Mouse (Mus musculus) liver, postnatal 0 days (tissue): ENCODE measurements around the gene Gm44805. TPM values are rescaled to one million over a fixed set of nuclear protein-coding genes. Genes with fewer than 3 reads are reported as not detected.

Experiments used
- ATAC-seq: fragments of 200-750 bp; cut with Nextera tagmentation; 2 replicates; pipeline ENCODE4 v1.8.0; 2017; ENCODE audit warnings: mild to moderate bottlenecking, moderate library complexity
- DNase-seq: peaks from one replicate; pipeline ENCODE4 v3.0.0-alpha.2; 2016
- H3K27ac ChIP-seq: fragments of 300-500 bp; sonication (generic); 2 replicates; pipeline ENCODE4 v1.5.1; 2014; ENCODE audit warnings: antibody characterized with exemption, moderate library complexity, mild to moderate bottlenecking, low read depth
- H3K27me3 ChIP-seq: fragments of 300-500 bp; sonication (generic); 2 replicates; pipeline ENCODE4 v1.6.1; 2014; ENCODE audit warnings: low read length, control low read depth, mixed read lengths; ENCODE audit not compliant: insufficient read depth
- H3K36me3 ChIP-seq: fragments of 300-500 bp; sonication (generic); replicated peaks from 2 replicates; pipeline ENCODE4 v1.6.1; 2014; ENCODE audit warnings: mild to moderate bottlenecking, control low read depth, low read length, moderate library complexity, mixed read lengths; ENCODE audit not compliant: insufficient read depth
- H3K4me1 ChIP-seq: fragments of 300-500 bp; sonication (generic); 2 replicates; pipeline ENCODE4 v1.6.1; 2014; ENCODE audit warnings: antibody characterized with exemption, mild to moderate bottlenecking, control low read depth; ENCODE audit not compliant: insufficient read depth
- H3K4me2 ChIP-seq: fragments of 300-500 bp; sonication (generic); 2 replicates; pipeline ENCODE4 v1.6.1; 2014; ENCODE audit warnings: low read depth, mild to moderate bottlenecking, low read length, moderate library complexity, mixed read lengths
- H3K4me3 ChIP-seq: fragments of 300-500 bp; sonication (generic); 2 replicates; pipeline ENCODE4 v1.5.1; 2014; ENCODE audit warnings: low read depth, low read length
- H3K9ac ChIP-seq: fragments of 300-500 bp; sonication (generic); replicated peaks from 2 replicates; pipeline ENCODE4 v1.6.1; 2014; ENCODE audit warnings: mild to moderate bottlenecking, moderate library complexity
- H3K9me3 ChIP-seq: fragments of 300-500 bp; sonication (generic); 2 replicates; pipeline ENCODE4 v1.6.1; 2016; ENCODE audit warnings: mild to moderate bottlenecking, control low read depth, low read length, mixed read lengths
- CTCF ChIP-seq: sonication (generic); IDR thresholded peaks from 2 replicates; pipeline ENCODE4 v1.5.1; 2016; ENCODE audit warnings: antibody characterized with exemption, low read depth
- EP300 ChIP-seq: IDR thresholded peaks from 2 replicates; pipeline ENCODE4 v1.6.1; 2016; ENCODE audit warnings: antibody characterized with exemption, low read depth, mild to moderate bottlenecking
- WGBS: fragments of 180-500 bp; shearing (Covaris S2); extraction: QIAGEN DNeasy Blood & Tissue Kit; methylation state at CpG from one replicate; pipeline ENCODE4 v1.1.7; 2014; ENCODE audit not compliant: insufficient replicate concordance; 5-methylcytosine and 5-hydroxymethylcytosine counted together
- polyA plus RNA-seq: library from polyadenylated mRNA; unstranded; fragments of >200 nt; fragmentation: Nextera tagmentation; extraction: Ambion mirVana; gene quantifications from 2 replicates; pipeline ENCODE4 v1.2.1, GENCODE M21; 2015

Gm44805 gene
- polyA plus RNA-seq, 1 experiment from 2014 or later: 187 TPM

DNA sequence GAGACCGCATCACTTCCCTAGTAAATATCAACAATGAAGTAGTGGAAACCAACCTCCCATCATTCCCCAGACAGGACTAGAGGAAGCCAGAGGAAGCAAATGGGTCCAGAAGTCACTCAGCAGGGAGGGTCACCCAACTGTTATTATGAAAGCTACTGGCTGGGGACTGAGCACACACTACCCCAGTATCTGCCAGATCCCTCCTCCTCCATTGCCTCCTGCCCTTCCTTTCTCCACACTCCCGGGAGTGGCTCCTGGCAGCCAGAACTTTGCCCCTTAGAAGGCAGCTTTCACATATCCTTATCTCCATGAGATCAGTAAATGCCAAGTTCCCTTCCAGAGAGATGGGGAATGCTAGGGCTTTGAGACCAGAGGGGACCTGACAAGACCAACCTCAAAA lies 57.8 kb downstream of the Gm44805 start:
- H3K27ac ChIP-seq: no peak overlapping the region
- DNase-seq (no peak), ATAC-seq (no peak)
- 69% methylated on average over 2 of the region's 2 CpGs for WGBS
- no peak overlapping the region for H3K9ac ChIP-seq
- peaks cover 13% of the 10 kb centered on the region for H3K4me1 ChIP-seq
- no peak for TF ChIP-seq CTCF
- no peak for TF ChIP-seq EP300
- no peak overlapping the region for H3K4me3 ChIP-seq
- no peaks in the 10 kb centered on the region for H3K36me3 ChIP-seq
- H3K27me3 ChIP-seq: 0 out of 2 replicates have a peak, but pooled peaks cover 3% of the 10 kb centered on the region
- H3K4me2 ChIP-seq: no peak overlapping the region
- no peaks in the 10 kb centered on the region for H3K9me3 ChIP-seq

DNA sequence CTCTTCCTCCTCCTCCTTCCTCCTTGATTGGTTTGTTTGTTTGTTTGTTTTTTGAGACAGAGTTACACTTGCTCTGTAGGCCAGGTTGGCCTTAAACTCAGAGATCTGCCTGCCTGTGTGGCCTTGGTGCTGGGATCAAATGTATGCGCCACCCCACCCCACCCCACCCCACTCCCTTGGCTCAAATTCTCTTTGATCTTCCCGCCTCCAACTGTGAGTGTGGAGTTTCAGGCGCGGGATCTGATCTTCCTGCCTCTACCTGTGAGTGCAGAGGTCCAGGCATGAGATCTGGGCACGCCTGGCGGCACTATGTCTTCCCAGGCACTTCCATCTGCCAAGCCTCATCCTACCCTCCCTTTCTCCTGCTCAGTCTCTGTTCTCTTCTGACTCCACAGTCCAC lies 59.0 kb downstream of the Gm44805 start:
- H3K36me3 ChIP-seq: no peaks in the 10 kb centered on the region
- no peak overlapping the region for H3K9ac ChIP-seq
- 0 out of 2 replicates have a peak, but pooled peaks cover 3% of the 10 kb centered on the region for H3K27me3 ChIP-seq
- H3K4me2 ChIP-seq: no peak overlapping the region
- no peak overlapping the region for H3K27ac ChIP-seq
- 57% methylated on average over 6 of the region's 6 CpGs for WGBS
- H3K4me1 ChIP-seq: peaks cover 4% of the 10 kb centered on the region
- no peak overlapping the region for H3K4me3 ChIP-seq
- DNase-seq (no peak), ATAC-seq (no peak)
- no peak for TF ChIP-seq EP300
- TF ChIP-seq CTCF: no peak
- no peaks in the 10 kb centered on the region for H3K9me3 ChIP-seq

Other genes with a start within 250 kb of the Gm44805 start
- 1.8 and 2.0 TPM in 2 replicates for gene Mark4, start 222.6 kb downstream of the Gm44805 start, polyA plus RNA-seq
- gene Exoc3l2, start 218.1 kb downstream of the Gm44805 start, polyA plus RNA-seq: 1.1 and 1.7 TPM in 2 replicates
- gene Bloc1s3, start 173.1 kb downstream of the Gm44805 start, polyA plus RNA-seq: 0.94 and 1.1 TPM in 2 replicates
- gene Trappc6a, start 173.0 kb downstream of the Gm44805 start, polyA plus RNA-seq: 51.6 and 52.5 TPM in 2 replicates
- not detected in 2 replicates for gene Nkpd1, start 163.6 kb downstream of the Gm44805 start, polyA plus RNA-seq
- 8.1 and 8.3 TPM in 2 replicates for gene Ppp1r37, start 118.3 kb downstream of the Gm44805 start, polyA plus RNA-seq
- gene Zfp296, start 104.1 kb downstream of the Gm44805 start, polyA plus RNA-seq: 0.89 and 1.2 TPM in 2 replicates
- 61.7 and 66.9 TPM in 2 replicates for gene Gemin7, start 103.8 kb downstream of the Gm44805 start, polyA plus RNA-seq
- 7.6 and 8.1 TPM in 2 replicates for gene Clasrp, start 76.9 kb downstream of the Gm44805 start, polyA plus RNA-seq
- 2.2 and 2.3 TPM in 2 replicates for gene Relb, start 52.0 kb downstream of the Gm44805 start, polyA plus RNA-seq
- 40.3 and 44.4 TPM in 2 replicates for gene Clptm1, start 16.4 kb downstream of the Gm44805 start, polyA plus RNA-seq
- gene Apoc2, start 3.5 kb downstream of the Gm44805 start, polyA plus RNA-seq: 2,864 and 3,070 TPM in 2 replicates
- gene Apoc4, start 56 bp upstream of the Gm44805 start, polyA plus RNA-seq: 2,808 and 2,914 TPM in 2 replicates
- gene Apoc1, start 11.2 kb upstream of the Gm44805 start, polyA plus RNA-seq: 5,234 and 5,457 TPM in 2 replicates
- gene Apoe, start 17.8 kb upstream of the Gm44805 start, polyA plus RNA-seq: 20,006 and 20,209 TPM in 2 replicates
- 81.5 and 83.6 TPM in 2 replicates for gene Tomm40, start 34.0 kb upstream of the Gm44805 start, polyA plus RNA-seq
- gene Nectin2, start 69.1 kb upstream of the Gm44805 start, polyA plus RNA-seq: 51.0 and 51.3 TPM in 2 replicates
- 8.8 and 9.3 TPM in 2 replicates for gene Bcam, start 89.6 kb upstream of the Gm44805 start, polyA plus RNA-seq
- gene Cblc, start 115.4 kb upstream of the Gm44805 start, polyA plus RNA-seq: 9.6 and 10.8 TPM in 2 replicates
- 5.4 and 11.2 TPM in 2 replicates for gene Bcl3, start 141.3 kb upstream of the Gm44805 start, polyA plus RNA-seq
- 0.18 and 0.19 TPM in 2 replicates for gene Gm19345, start 170.6 kb upstream of the Gm44805 start, polyA plus RNA-seq
- 0.09 TPM in 1 of 2 replicates, not detected in the other for gene Ceacam16, start 179.9 kb upstream of the Gm44805 start, polyA plus RNA-seq
- gene Ceacam19, start 206.5 kb upstream of the Gm44805 start, polyA plus RNA-seq: not detected in 2 replicates
- gene Pvr, start 239.7 kb upstream of the Gm44805 start, polyA plus RNA-seq: 2.2 and 3.0 TPM in 2 replicates